Mouse (Mus musculus) brain, adult 10 weeks (tissue): ENCODE data around the gene Cks1brt. TPM values are rescaled to one million over a fixed set of nuclear protein-coding genes. Genes with fewer than 3 reads are reported as not detected.

Experiments
- polyA plus RNA-seq: library from polyadenylated mRNA; stranded (reverse); fragments of 350-450 nt; fragmentation: Illumina TruSeq; extraction: RNeasy Lipid Tissue Mini Kit (QIAGEN cat#74804); gene quantifications from one replicate; pipeline ENCODE4 v1.2.3, GENCODE M21; 2015; ENCODE audit warnings: low read depth, low replicate concordance

The Cks1brt gene
- not detected for polyA plus RNA-seq

GRCm38 (mm10) chr8:85151624-85152023 lies at the start of gene Cks1brt:
Cks1brt (plus strand) TSS chr8:85151924.

GRCm38 (mm10) chr8:85122995-85123394 lies 28.7 kb upstream of the Cks1brt start, which contains the start of gene Zfp791:
Zfp791 (minus strand) TSS chr8:85123095.

Other genes with a start within 250 kb of the Cks1brt start
- not detected for gene Klf1, start 250.0 kb upstream of the Cks1brt start, polyA plus RNA-seq
- gene Dnase2a, start 243.4 kb upstream of the Cks1brt start, polyA plus RNA-seq: 5.7 TPM
- gene Mast1, start 214.6 kb upstream of the Cks1brt start, polyA plus RNA-seq: 44.7 TPM
- gene Rtbdn, start 204.9 kb upstream of the Cks1brt start, polyA plus RNA-seq: 1.1 TPM
- gene Gm49661, start 182.5 kb upstream of the Cks1brt start, polyA plus RNA-seq: not detected
- gene Prdx2, start 182.3 kb upstream of the Cks1brt start, polyA plus RNA-seq: 473 TPM
- 42.3 TPM for gene Rnaseh2a, start 182.2 kb upstream of the Cks1brt start, polyA plus RNA-seq
- gene Junb, start 173.2 kb upstream of the Cks1brt start, polyA plus RNA-seq: 57.7 TPM
- 10.3 TPM for gene Hook2, start 161.3 kb upstream of the Cks1brt start, polyA plus RNA-seq
- not detected for gene Best2, start 137.4 kb upstream of the Cks1brt start, polyA plus RNA-seq
- gene Asna1, start 126.6 kb upstream of the Cks1brt start, polyA plus RNA-seq: 210 TPM
- 98.7 TPM for gene Trir, start 125.1 kb upstream of the Cks1brt start, polyA plus RNA-seq
- gene Tnpo2, start 115.0 kb upstream of the Cks1brt start, polyA plus RNA-seq: 86.8 TPM
- 19.6 TPM for gene Fbxw9, start 91.9 kb upstream of the Cks1brt start, polyA plus RNA-seq
- gene Gm5741, start 83.9 kb upstream of the Cks1brt start, polyA plus RNA-seq: 7.4 TPM
- gene Dhps, start 80.2 kb upstream of the Cks1brt start, polyA plus RNA-seq: 80.6 TPM
- 86.9 TPM for gene Wdr83os, start 71.2 kb upstream of the Cks1brt start, polyA plus RNA-seq
- gene Wdr83, start 70.6 kb upstream of the Cks1brt start, polyA plus RNA-seq: 34.9 TPM
- 29.5 TPM for gene Man2b1, start 68.7 kb upstream of the Cks1brt start, polyA plus RNA-seq
- gene Zfp791, start 28.8 kb upstream of the Cks1brt start, polyA plus RNA-seq: 6.6 TPM
- gene Olfr371, start 74.1 kb downstream of the Cks1brt start, polyA plus RNA-seq: not detected
- 45.2 TPM for gene Orc6, start 147.7 kb downstream of the Cks1brt start, polyA plus RNA-seq
- gene Vps35, start 147.9 kb downstream of the Cks1brt start, polyA plus RNA-seq: 169 TPM
- gene Mylk3, start 234.4 kb downstream of the Cks1brt start, polyA plus RNA-seq: 4.0 TPM